Mouse (Mus musculus): ENCODE results near the gene Fgfr2.

DNA sequence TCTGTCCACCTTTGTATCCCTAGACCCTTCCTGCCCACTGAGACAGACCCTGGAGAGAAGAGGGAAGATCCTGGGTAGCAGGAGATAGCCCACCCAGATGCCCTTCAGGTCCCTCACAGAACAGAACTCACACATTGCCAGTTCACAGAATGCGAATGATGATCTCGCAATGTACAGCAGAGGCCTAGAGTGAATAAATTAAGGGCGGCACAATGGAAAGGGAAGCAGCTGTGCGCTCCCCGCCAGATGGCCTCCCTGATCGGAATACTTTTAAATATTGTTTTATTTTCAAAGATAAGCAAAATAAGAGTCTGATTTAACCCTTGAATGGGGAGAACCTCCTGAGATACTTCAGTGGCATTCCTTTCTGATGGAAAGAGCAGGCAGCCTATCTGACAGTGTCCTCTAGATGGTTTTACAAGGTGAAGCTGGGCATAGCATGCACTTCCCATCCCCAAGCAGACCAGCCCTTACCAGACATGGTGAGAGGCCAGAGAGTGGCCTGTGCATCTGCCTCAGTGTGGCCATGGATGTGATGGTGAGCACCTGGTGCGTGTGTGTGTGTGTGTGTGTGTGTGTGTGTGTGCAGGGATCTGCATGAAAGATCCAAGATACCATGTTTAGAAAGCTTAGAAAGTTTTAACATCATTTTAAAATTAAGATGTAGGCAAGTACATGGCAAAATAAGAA lies 839.0 kb downstream of the Fgfr2 start:
- no peak for TF ChIP-seq CTCF (IDR thresholded peaks at IDR 0.05; ENCODE audit: low read depth)
- TF ChIP-seq EP300 (IDR thresholded peaks at IDR 0.05; ENCODE audit: low read depth): no peak

Data from liver, postnatal 0 days (tissue).